In genomic region chr15:63926201-63926600, GRCm38 (mm10) we compare ENCODE assay signal across 9 mouse cellular contexts.
"Had no signal": no experiment of that assay in that cellular context is flagged by ENCODE, and none has a peak within 500 bp of the region (broad histone marks: within the 10 kb centered on the region; RNA-seq: fewer than 3 reads in every experiment).

No protein-coding gene starts in this region.

- DNase-seq: kidney, postnatal 10 days; lung, adult 2 months; lung, postnatal 36 days; midbrain, embryonic 14.5 days; retina, postnatal 1 day; right cerebral cortex, postnatal 4 days; spleen, adult 18-20 months; thymus, adult 2 months; thymus, postnatal 25 days had no signal
